ENCODE assay signal across 11 mouse cellular contexts in the genomic region with DNA sequence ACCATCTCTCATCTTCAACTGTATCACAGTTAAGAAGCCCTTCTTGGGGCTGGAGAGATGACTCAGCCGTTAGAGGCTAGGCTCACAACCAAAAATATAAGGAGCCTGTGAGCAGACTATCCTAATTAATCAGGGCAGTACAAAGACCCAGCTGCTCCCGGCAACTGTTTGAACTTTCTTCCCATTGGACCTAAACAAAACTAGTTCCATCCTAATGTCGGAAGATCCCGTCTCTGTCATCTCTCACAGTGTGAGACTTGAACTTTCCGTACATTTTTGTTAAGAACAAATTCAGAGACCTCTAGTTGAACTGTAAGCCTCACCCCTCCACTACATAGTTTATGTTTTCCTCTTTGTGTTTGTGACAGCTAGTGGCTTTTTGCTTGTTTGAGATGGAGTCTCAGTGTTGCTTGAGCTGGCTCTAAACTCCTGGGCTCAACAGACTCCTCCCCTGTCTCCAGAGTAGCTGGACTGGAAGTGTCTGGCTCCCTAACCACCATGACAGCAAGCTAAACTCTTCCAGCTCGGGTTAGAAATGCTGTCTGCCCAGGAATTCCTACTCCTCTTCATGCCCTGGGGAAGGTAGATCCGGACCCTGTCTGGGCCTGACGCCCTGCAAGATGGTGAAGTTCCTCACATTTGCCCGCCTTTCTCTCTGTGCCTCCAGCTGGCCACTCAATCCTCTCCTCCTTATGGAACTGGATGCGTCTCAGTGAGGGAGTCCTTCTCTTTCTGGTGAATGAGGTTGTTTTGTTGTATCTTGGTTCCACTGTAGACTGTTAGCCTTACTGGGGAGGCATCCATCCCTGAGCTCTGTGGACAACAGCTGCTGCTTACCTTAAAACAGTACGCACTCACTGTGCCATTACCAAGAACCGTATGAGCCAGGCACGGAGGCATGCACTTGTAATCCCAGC. TPM values are rescaled to one million over a fixed set of nuclear protein-coding genes. Genes with fewer than 3 reads are reported as not detected.
DNase-seq lines count a peak whose midpoint lies in the region; ATAC-seq and TF ChIP-seq lines count a peak whose summit lies in the region.
"Had no signal": no experiment of that assay in that cellular context is flagged by ENCODE, and none has a peak within 500 bp of the region (broad histone marks: within the 10 kb centered on the region; RNA-seq: fewer than 3 reads in every experiment).

No protein-coding gene starts in this region.

- no peaks in the 10 kb centered on the region for H3K9me3 ChIP-seq in kidney, postnatal 0 days (replicated peaks; ENCODE audit: low read length)
- H3K9me3 ChIP-seq in ES-E14 (ENCODE audit: control insufficient read depth, insufficient read depth, low read depth, low read length): no peaks in the 10 kb centered on the region
- H3K9me3 ChIP-seq: liver, embryonic 15.5 days had no signal

- H3ac ChIP-seq in myocyte (ENCODE audit: control insufficient read depth, insufficient read length): no peak overlapping the region

- peak; percentile 47; the same call in 1 of the 2 replicates for ATAC-seq in kidney, postnatal 0 days (replicated peaks; ENCODE audit: low FRiP score, low read depth)
- ATAC-seq: forebrain, postnatal 0 days had no signal

- TF ChIP-seq POLR2A in myocyte (IDR thresholded peaks at IDR 0.05; ENCODE audit: insufficient read length, low read depth): no peak

- in situ Hi-C loops in ES-E14 (cut with MboI; ENCODE audit: low sequenced_read_pairs in 2 of 2, unreplicated experiment in 2 of 2): no loop called here

- no peak overlapping the region for H3K9ac ChIP-seq in kidney, postnatal 0 days (ENCODE audit: low read depth, low read length)
- H3K9ac ChIP-seq in ES-E14 (ENCODE audit: insufficient read depth, low read depth, low read length, poor library complexity, severe bottlenecking): peak overlapping the region; percentile 23; the same call in 1 of the 2 replicates
- H3K9ac ChIP-seq: forebrain, postnatal 0 days; liver, embryonic 15.5 days had no signal

- H3K27me3 ChIP-seq in kidney, postnatal 0 days (ENCODE audit: insufficient read depth, low read length): no peaks in the 10 kb centered on the region
- no peaks in the 10 kb centered on the region for H3K27me3 ChIP-seq in myocyte (ENCODE audit: control insufficient read depth, insufficient read depth, insufficient read length)
- H3K27me3 ChIP-seq: liver, embryonic 15.5 days had no signal

- no peak overlapping the region for H3K4me3 ChIP-seq in kidney, postnatal 0 days (replicated peaks; ENCODE audit: low read depth, low read length)
- H3K4me3 ChIP-seq in ES-E14 (ENCODE audit: insufficient read depth in 1 of 2, low read depth in 1 of 2, low read length in 2 of 2, poor library complexity in 1 of 2, severe bottlenecking in 1 of 2) (no peak overlapping the region), myocyte (no peak overlapping the region)
- H3K4me3 ChIP-seq: liver, embryonic 15.5 days had no signal

- peaks cover 15% of the 10 kb centered on the region for H3K4me1 ChIP-seq in kidney, postnatal 0 days (replicated peaks; ENCODE audit: insufficient read depth, low read length)
- H3K4me1 ChIP-seq in ES-E14 (ENCODE audit: control insufficient read depth in 2 of 2, insufficient read depth in 2 of 2, low read length in 2 of 2, poor library complexity in 1 of 2): peaks cover 0 to 16% of the 10 kb centered on the region in 2 experiments; a peak in 1 of 4 replicates

- peak; percentile 84 for DNase-seq in kidney, postnatal 0 days (ENCODE audit: low spot score)
- no peak for DNase-seq in kidney, postnatal 10 days
- DNase-seq in ES-E14 (ENCODE audit: low read depth, low spot score): no peak
- DNase-seq in NIH3T3 (ENCODE audit: low read depth): peak; percentile 38
- DNase-seq in cerebellum, adult 9-11 months: no peak
- DNase-seq in right cerebral cortex, postnatal 10 days (ENCODE audit: low spot score in 2 of 2): no peak
- DNase-seq: adrenal gland, adult 8-10 months; forebrain, postnatal 0 days; right cerebral cortex, postnatal 25 days had no signal

- H3K36me3 ChIP-seq in kidney, postnatal 0 days (ENCODE audit: insufficient read depth, low read length): peaks cover 20% of the 10 kb centered on the region
- H3K36me3 ChIP-seq in ES-E14 (ENCODE audit: control insufficient read depth, insufficient read depth, low read length, poor library complexity, severe bottlenecking) (peaks cover 3% of the 10 kb centered on the region; the same call in 1 of the 2 replicates), myocyte (ENCODE audit: control insufficient read depth, insufficient read depth) (peaks cover 3% of the 10 kb centered on the region)

- H3K4me2 ChIP-seq in kidney, postnatal 0 days (ENCODE audit: low read length): no peak overlapping the region
- peak overlapping the region; percentile 38 for H3K4me2 ChIP-seq in myocyte (ENCODE audit: low read depth)
- H3K4me2 ChIP-seq: liver, embryonic 15.5 days had no signal

- peak overlapping the region; percentile 77 for H3K27ac ChIP-seq in kidney, postnatal 0 days
- H3K27ac ChIP-seq in ES-E14 (ENCODE audit: insufficient read depth, low read depth, low read length, poor library complexity, severe bottlenecking): no peak overlapping the region
- H3K27ac ChIP-seq: liver, embryonic 15.5 days had no signal

- H3K79me2 ChIP-seq in myocyte (ENCODE audit: control insufficient read depth, insufficient read depth): no peaks in the 10 kb centered on the region

- no peak for TF ChIP-seq CTCF in kidney, postnatal 0 days (IDR thresholded peaks at IDR 0.05; ENCODE audit: low read depth)

- WGBS in kidney, postnatal 0 days: 53% methylated on average over 13 of the region's 13 CpGs

TF ChIP-seq in ES-E14, 5 proteins besides CTCF, POLR2A, EP300 and RAD21:
- TF ChIP-seq MAFK (IDR thresholded peaks at IDR 0.05; ENCODE audit: insufficient read depth, low read depth, low read length) (no peak), CHD2 (IDR thresholded peaks at IDR 0.05; ENCODE audit: low read depth, low read length) (no peak), HCFC1 (IDR thresholded peaks at IDR 0.05; ENCODE audit: borderline replicate concordance, insufficient read depth, low read length) (no peak), ZNF384 (IDR thresholded peaks at IDR 0.05; ENCODE audit: low read depth, low read length) (no peak), ZC3H11A (IDR thresholded peaks at IDR 0.05; ENCODE audit: borderline replicate concordance, low read depth, low read length) (no peak)

TF ChIP-seq in myocyte, 11 proteins besides CTCF, POLR2A, EP300 and RAD21:
- TF ChIP-seq REST (IDR thresholded peaks at IDR 0.05; ENCODE audit: insufficient read depth, insufficient read length) (no peak), USF1 (IDR thresholded peaks at IDR 0.05; ENCODE audit: low read depth) (no peak), TCF12 (IDR thresholded peaks at IDR 0.05; ENCODE audit: insufficient read depth, poor library complexity, severe bottlenecking) (no peak), MYOD1 (IDR thresholded peaks at IDR 0.05; ENCODE audit: control insufficient read depth in 1 of 3, insufficient read length in 2 of 3, low read depth in 2 of 3) (no peak), POLR2AphosphoS2 (IDR thresholded peaks at IDR 0.05; ENCODE audit: insufficient read length, low read depth) (no peak), SRF (IDR thresholded peaks at IDR 0.05; ENCODE audit: control insufficient read depth, insufficient read length, low read depth) (no peak), MYOG (IDR thresholded peaks at IDR 0.05; ENCODE audit: control insufficient read depth in 1 of 3, insufficient read depth in 1 of 3, insufficient read length in 2 of 3, low read depth in 2 of 3) (no peak), CEBPB (IDR thresholded peaks at IDR 0.05; ENCODE audit: insufficient read depth, poor library complexity, severe bottlenecking) (no peak), TCF3 (IDR thresholded peaks at IDR 0.05; ENCODE audit: insufficient read length, low read depth) (no peak), MAX (IDR thresholded peaks at IDR 0.05; ENCODE audit: low read depth) (no peak), E2F4 (IDR thresholded peaks at IDR 0.05; ENCODE audit: insufficient read depth) (no peak)

RNA-seq across cellular contexts. Expression of gene Hddc3, which starts 5.0 kb away (rescaled TPM):
- 20.2 and 21.5 TPM in 2 replicates for polyA plus RNA-seq in kidney, postnatal 0 days (2015; fragmentation: Nextera tagmentation; extraction: Ambion mirVana)
- 11.4 and 14.3 TPM in 2 replicates for total RNA-seq in ES-E14 (2012; rRNA removed)
- 83.3 TPM for polyA plus RNA-seq in myocyte (2012; fragmentation: generic; extraction: Trizol)

RNA-seq across cellular contexts. Expression of gene Unc45a, which starts 7.1 kb away (rescaled TPM):
- polyA plus RNA-seq in kidney, postnatal 0 days (2015; fragmentation: Nextera tagmentation; extraction: Ambion mirVana): 28.2 and 29.7 TPM in 2 replicates
- 52.0 and 54.1 TPM in 2 replicates for total RNA-seq in ES-E14 (2012; rRNA removed)
- 38.4 TPM for polyA plus RNA-seq in myocyte (2012; fragmentation: generic; extraction: Trizol)

RNA-seq across cellular contexts. Expression of gene Man2a2, which starts 23.2 kb away (rescaled TPM):
- 7.3 and 8.8 TPM in 2 replicates for polyA plus RNA-seq in kidney, postnatal 0 days (2015; fragmentation: Nextera tagmentation; extraction: Ambion mirVana)
- total RNA-seq in ES-E14 (2012; rRNA removed): 14.6 and 19.8 TPM in 2 replicates
- polyA plus RNA-seq in myocyte (2012; fragmentation: generic; extraction: Trizol): 35.7 TPM

RNA-seq across cellular contexts. Expression of gene Rccd1, which starts 23.7 kb away (rescaled TPM):
- polyA plus RNA-seq in kidney, postnatal 0 days (2015; fragmentation: Nextera tagmentation; extraction: Ambion mirVana): 3.7 and 4.3 TPM in 2 replicates
- total RNA-seq in ES-E14 (2012; rRNA removed): 16.4 and 27.6 TPM in 2 replicates
- polyA plus RNA-seq in myocyte (2012; fragmentation: generic; extraction: Trizol): 8.4 TPM

RNA-seq across cellular contexts. Expression of gene Fes, which starts 39.8 kb away (rescaled TPM):
- 12.4 and 12.5 TPM in 2 replicates for polyA plus RNA-seq in kidney, postnatal 0 days (2015; fragmentation: Nextera tagmentation; extraction: Ambion mirVana)
- total RNA-seq in ES-E14 (2012; rRNA removed): 2.1 and 4.5 TPM in 2 replicates
- 0.54 TPM for polyA plus RNA-seq in myocyte (2012; fragmentation: generic; extraction: Trizol)

Comparison
In these comparisons a context has a peak if more than half of its experiments do, and no peak if none do; other contexts are left out.
1. DNase-seq: peak in kidney, postnatal 0 days (single experiment) and NIH3T3 (single experiment); none in kidney, postnatal 10 days (single experiment), ES-E14 (single experiment), cerebellum, adult 9-11 months (single experiment) and right cerebral cortex, postnatal 10 days (0 of 2).